ENCODE assay signal across 8 mouse cellular contexts in genomic region chrX:152147451-152148116, GRCm38 (mm10). TPM values are rescaled to one million over a fixed set of nuclear protein-coding genes. Genes with fewer than 3 reads are reported as not detected.
DNase-seq lines count a peak whose midpoint lies in the region; ATAC-seq and TF ChIP-seq lines count a peak whose summit lies in the region.

No protein-coding gene starts in this region.

- H3K4me3 ChIP-seq in CH12.LX (replicated peaks in 1 of 3; ENCODE audit: low read depth in 2 of 3, low read length in 2 of 3, poor library complexity in 1 of 3): no peak overlapping the region
- no peak overlapping the region for H3K4me3 ChIP-seq in forebrain, embryonic 11.5 days (ENCODE audit: low read depth, low read length)
- no peak overlapping the region for H3K4me3 ChIP-seq in lung, adult 2 months (replicated peaks; ENCODE audit: extremely low read depth, low read depth, low read length)
- H3K4me3 ChIP-seq in neural tube, embryonic 15.5 days (replicated peaks): no peak overlapping the region

- TF ChIP-seq RAD21 in CH12.LX (IDR thresholded peaks at IDR 0.05; ENCODE audit: low read depth, low read length): peak; percentile 70

- no peak overlapping the region for H3K9ac ChIP-seq in CH12.LX (ENCODE audit: insufficient read depth, low read depth)
- no peak overlapping the region for H3K9ac ChIP-seq in forebrain, embryonic 11.5 days (ENCODE audit: low read length)
- H3K9ac ChIP-seq in neural tube, embryonic 15.5 days (replicated peaks): no peak overlapping the region

- H3K4me2 ChIP-seq in CH12.LX (ENCODE audit: insufficient read depth, low read depth, poor library complexity, severe bottlenecking): no peak overlapping the region
- H3K4me2 ChIP-seq in forebrain, embryonic 11.5 days (ENCODE audit: low read depth, low read length, severe bottlenecking): no peak overlapping the region
- H3K4me2 ChIP-seq in neural tube, embryonic 15.5 days: peak overlapping the region; percentile 71

- no peaks in the 10 kb centered on the region for H3K79me2 ChIP-seq in CH12.LX (replicated peaks; ENCODE audit: control insufficient read depth, extremely low read depth, insufficient read depth, poor library complexity, severe bottlenecking)

- peaks cover 0 to 2% of the 10 kb centered on the region in 2 experiments; a peak in 3 of 4 replicates for H3K4me1 ChIP-seq in CH12.LX (ENCODE audit: control insufficient read depth in 1 of 2, insufficient read depth in 2 of 2)
- no peaks in the 10 kb centered on the region; the same call in 1 of the 2 replicates for H3K4me1 ChIP-seq in forebrain, embryonic 11.5 days (replicated peaks; ENCODE audit: control insufficient read depth, insufficient read depth, low read length)
- peaks cover 14% of the 10 kb centered on the region for H3K4me1 ChIP-seq in lung, adult 2 months (ENCODE audit: control insufficient read depth, insufficient read depth, low read length)
- H3K4me1 ChIP-seq in neural tube, embryonic 15.5 days: peaks cover 23% of the 10 kb centered on the region

- dilution Hi-C loops in CH12.LX (cut with MboI; ENCODE audit: extremely low pct_ligation_motif_present, extremely low pct_unique_long_range_greater_than_20kb, low sequenced_read_pairs): no loop called here

- H3K36me3 ChIP-seq in CH12.LX (replicated peaks in 1 of 2; ENCODE audit: control insufficient read depth in 1 of 2, insufficient read depth in 1 of 2, low read length in 1 of 2): no peaks in the 10 kb centered on the region
- H3K36me3 ChIP-seq in forebrain, embryonic 11.5 days (ENCODE audit: control insufficient read depth, insufficient read depth, low read length): no peaks in the 10 kb centered on the region
- H3K36me3 ChIP-seq in neural tube, embryonic 15.5 days: no peaks in the 10 kb centered on the region

- H3K27ac ChIP-seq in CH12.LX (ENCODE audit: insufficient read depth, low read depth): no peak overlapping the region
- H3K27ac ChIP-seq in forebrain, embryonic 11.5 days (ENCODE audit: low read depth, low read length): no peak overlapping the region
- no peak overlapping the region for H3K27ac ChIP-seq in neural tube, embryonic 15.5 days (replicated peaks)

- 33% methylated on average over 5 of the region's 5 CpGs for WGBS in forebrain, embryonic 11.5 days
- WGBS in lung, adult 2 months: 28% methylated on average over 5 of the region's 5 CpGs
- 35% methylated on average over 5 of the region's 5 CpGs for WGBS in neural tube, embryonic 15.5 days

- peak in 1 of 2 experiments; percentile 74; a peak in 3 of 4 replicates for TF ChIP-seq CTCF in CH12.LX (conservative IDR thresholded peaks at IDR 0.05 in 1 of 2, IDR thresholded peaks at IDR 0.05 in 1 of 2; ENCODE audit: low read depth in 2 of 2, low read length in 2 of 2)
- TF ChIP-seq CTCF in lung, adult 2 months (IDR thresholded peaks at IDR 0.05; ENCODE audit: insufficient read depth, low read length): peak; percentile 60

- peak; percentile 70 for ATAC-seq in forebrain, embryonic 11.5 days (replicated peaks; ENCODE audit: low FRiP score)
- ATAC-seq in neural tube, embryonic 15.5 days (ENCODE audit: low FRiP score): peak; percentile 70; the same call in 1 of the 2 replicates

- TF ChIP-seq EP300 in CH12.LX (IDR thresholded peaks at IDR 0.05; ENCODE audit: low read length): no peak

- H3K27me3 ChIP-seq in CH12.LX (replicated peaks): peaks cover 8% of the 10 kb centered on the region
- H3K27me3 ChIP-seq in forebrain, embryonic 11.5 days (ENCODE audit: control insufficient read depth, insufficient read depth, low read length): peaks cover 56% of the 10 kb centered on the region
- peaks cover 68% of the 10 kb centered on the region for H3K27me3 ChIP-seq in neural tube, embryonic 15.5 days (replicated peaks)

- TF ChIP-seq POLR2A in CH12.LX (IDR thresholded peaks at IDR 0.05; ENCODE audit: low read depth, low read length): no peak
- TF ChIP-seq POLR2A in lung, adult 2 months (IDR thresholded peaks at IDR 0.05; ENCODE audit: borderline replicate concordance, extremely low read depth, low read depth, low read length): no peak

- intact Hi-C loops in heart, postnatal 25 days (cut with DNase I): loop anchor here (2.0 to 5.0 kb wide), 2 partner anchors 15 to 1635 kb away; no protein-coding TSS in a partner anchor

- DNase-seq in CH12.LX (ENCODE audit: extremely low read depth): peak; percentile 53
- DNase-seq in c-Kit-positive CD71-positive TER-119-positive erythroid progenitor cells, embryonic 14.5 days (ENCODE audit: low spot score): peak; percentile 18
- DNase-seq in forebrain, embryonic 11.5 days (ENCODE audit: low spot score): peak; percentile 84
- DNase-seq in heart, postnatal 25 days (ENCODE audit: low spot score): peak; percentile 26
- peak; percentile 74 to 84 for DNase-seq in kidney, postnatal 4 days
- DNase-seq in lung, adult 2 months: peak; percentile 41
- peak; percentile 27 to 39 for DNase-seq in thymus, postnatal 10 days (ENCODE audit: low spot score in 2 of 2)

- H3K9me3 ChIP-seq in CH12.LX (replicated peaks; ENCODE audit: low read length): no peaks in the 10 kb centered on the region
- no peaks in the 10 kb centered on the region for H3K9me3 ChIP-seq in forebrain, embryonic 11.5 days (ENCODE audit: control insufficient read depth, low read length)
- H3K9me3 ChIP-seq in neural tube, embryonic 15.5 days (replicated peaks): no peaks in the 10 kb centered on the region

- in situ Hi-C loops in CH12.LX (cut with MboI; ENCODE audit: low pct_ligation_motif_present, low pct_unique_long_range_greater_than_20kb, low sequenced_read_pairs): loop anchor here (5.0 kb wide), 1 partner anchor 90 kb away; no protein-coding TSS in a partner anchor

TF ChIP-seq in CH12.LX, 34 proteins besides CTCF, POLR2A, EP300 and RAD21:
- TF ChIP-seq ZNF384 (IDR thresholded peaks at IDR 0.05; ENCODE audit: low read depth, low read length) (no peak), SMC3 (IDR thresholded peaks at IDR 0.05; ENCODE audit: low read depth, low read length) (peak; percentile 82), ZC3H11A (IDR thresholded peaks at IDR 0.05; ENCODE audit: low read depth, low read length) (peak; percentile 11; the same call in 1 of the 2 replicates)
TF ChIP-seq in CH12.LX: peak in this region for 2.

RNA-seq across cellular contexts. Expression of gene Iqsec2, which starts 3.5 kb away (rescaled TPM):
- 1.2 and 1.8 TPM in 2 replicates for total RNA-seq in CH12.LX (2012; rRNA removed)
- total RNA-seq in CH12.LX (2014; rRNA removed): 0.39 and 0.71 TPM in 2 replicates
- 3.3 and 4.2 TPM in 2 replicates for polyA plus RNA-seq in CH12.LX (2012; ENCODE audit: insufficient read length, low read depth)
- polyA plus RNA-seq in forebrain, embryonic 11.5 days (2014; fragmentation: Nextera tagmentation; extraction: Ambion mirVana): 1.5 and 2.1 TPM in 2 replicates
- 10 to 100 TPM; 80.6 to 80.7 TPM for total RNA-seq in heart, postnatal 25 days (2021)
- polyA plus RNA-seq in lung, adult 2 months (2012; rRNA removed): 19.7 and 27.4 TPM in 2 replicates
- 7.0 and 9.2 TPM in 2 replicates for polyA plus RNA-seq in neural tube, embryonic 15.5 days (2015; fragmentation: Nextera tagmentation; extraction: Ambion mirVana)

Comparison
In these comparisons a context has a peak if more than half of its experiments do, and no peak if none do; other contexts are left out.
1. DNase-seq: peak in every context shown above with its lines; median percentile 84 in forebrain, embryonic 11.5 days; 79 in kidney, postnatal 4 days; 53 in CH12.LX; 41 in lung, adult 2 months; 33 in thymus, postnatal 10 days; 26 in heart, postnatal 25 days; 18 in c-Kit-positive CD71-positive TER-119-positive erythroid progenitor cells, embryonic 14.5 days.